Mouse (Mus musculus) left cerebral cortex, postnatal 14 days (tissue): Measurements from ENCODE around the gene Fggy. TPM values are rescaled to one million over a fixed set of nuclear protein-coding genes. Genes with fewer than 3 reads are reported as not detected.

Source experiments
- DNase-seq, 2 experiments: peaks; one replicate each; pipeline ENCODE4 v3.0.0; 2021 to 2022; ENCODE audit warnings: low spot score in 2 of 2, mixed read lengths in 1 of 2
- intact Hi-C: fragments of 180-260 bp; cut with DNase I; formaldehyde crosslinking; loops from one replicate; pipeline ENCODE4 v1.15.1; 2025
- total RNA-seq, 2 experiments: library from RNA; stranded (reverse); gene quantifications; 2 replicates each; pipeline ENCODE4 v1.2.3; 2021

Fggy gene
- total RNA-seq, 2 experiments from 2014 or later, result 15.9 to 17.2 TPM

GRCm38 (mm10) chr4:95828164-95828563 lies 270.9 kb downstream of the Fggy start:
- intact Hi-C loops, result no loop called here
- no peak for DNase-seq

- DNase-seq, result no peak
- intact Hi-C loops, result no loop called here
These were observed 273.0 kb downstream of the Fggy start for GRCm38 (mm10) chr4:95830320-95830719.

DNA sequence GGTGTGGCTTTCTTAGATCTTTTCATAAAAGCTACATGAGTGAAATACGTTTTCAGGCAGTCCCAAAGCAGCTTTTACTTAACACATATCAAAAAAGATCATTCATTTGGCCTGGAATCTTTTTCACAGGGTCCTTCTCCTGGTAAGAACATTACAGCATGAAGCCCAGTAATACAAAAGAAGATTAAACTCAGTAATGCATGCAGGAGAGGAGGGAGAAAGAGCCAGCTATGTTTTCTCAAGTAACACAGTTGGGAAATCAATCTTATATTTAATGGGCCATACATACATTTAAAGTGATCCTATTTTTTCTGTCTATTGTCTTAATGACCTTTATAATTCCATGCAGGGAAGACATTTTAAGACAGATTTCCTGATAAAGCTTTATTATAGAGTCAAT lies 282.6 kb downstream of the Fggy start:
- no peak for DNase-seq
- intact Hi-C loops, result no loop called here

DNA sequence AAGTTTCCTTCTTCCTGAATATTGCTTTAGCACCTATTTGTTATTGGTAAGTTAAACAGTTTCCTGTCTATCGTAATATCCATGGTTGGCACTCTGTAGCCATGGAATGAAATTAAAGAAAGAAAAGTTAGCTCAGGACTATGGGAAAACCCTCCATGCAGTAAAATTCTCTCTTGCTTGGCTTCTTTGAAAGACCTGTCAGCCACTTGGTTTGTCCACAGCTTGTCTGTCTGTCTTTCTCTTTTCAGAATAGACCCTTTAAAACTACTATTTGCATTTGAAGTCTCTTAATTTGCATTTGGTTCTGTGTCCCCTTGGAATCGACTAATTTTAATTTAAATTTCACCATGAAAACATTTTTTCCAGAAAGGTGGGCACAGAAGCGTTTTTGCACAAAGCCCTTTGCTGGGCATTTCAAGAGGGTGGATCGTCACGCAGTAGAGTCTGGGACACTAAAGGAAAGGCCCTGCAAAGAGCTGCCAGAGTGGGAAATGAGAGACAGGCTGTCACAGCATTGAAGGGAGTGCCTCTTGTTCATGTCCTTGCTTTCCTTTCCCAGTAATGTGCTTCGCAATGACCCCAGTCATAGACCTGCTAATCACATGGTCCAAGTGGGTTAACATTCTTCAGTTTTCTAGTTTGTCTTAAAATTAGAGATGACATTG lies 283.2 kb downstream of the Fggy start:
- intact Hi-C loops, result no loop called here
- DNase-seq, result no peak

DNA sequence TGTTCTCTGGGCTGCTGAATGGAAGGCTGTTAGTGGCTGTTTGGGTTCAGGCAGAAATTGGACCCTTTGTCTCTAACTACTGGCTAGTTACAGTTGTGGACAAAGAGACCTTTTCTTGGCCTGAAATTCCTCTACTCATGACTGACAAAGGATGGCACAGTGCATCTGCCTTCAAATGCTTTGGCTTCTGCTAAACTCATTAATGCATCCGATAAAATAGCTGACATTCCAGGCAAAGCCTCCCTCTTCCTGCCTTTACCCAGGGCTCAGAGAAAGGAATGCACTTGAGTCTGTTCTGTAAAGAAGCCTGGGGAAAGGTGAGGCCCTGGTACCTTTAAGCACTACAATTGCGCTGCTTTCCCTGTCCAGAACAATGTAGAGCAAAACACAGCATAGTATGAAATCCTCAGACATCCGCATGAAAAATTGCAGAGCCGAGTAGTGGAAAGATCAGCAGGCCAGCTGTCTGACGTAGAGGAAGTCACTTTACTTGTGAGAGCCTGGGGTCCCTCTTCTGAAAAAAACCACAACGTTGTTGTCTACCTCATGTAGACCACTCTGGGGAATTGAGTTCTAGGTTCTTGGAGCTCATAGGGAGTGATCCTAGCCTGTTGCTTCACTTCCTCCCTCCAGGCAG lies 288.8 kb downstream of the Fggy start:
- intact Hi-C loops, result no loop called here
- DNase-seq, result no peak

- no peak for DNase-seq
- intact Hi-C loops, result no loop called here
These were observed 289.9 kb downstream of the Fggy start for GRCm38 (mm10) chr4:95847219-95847618.

DNA sequence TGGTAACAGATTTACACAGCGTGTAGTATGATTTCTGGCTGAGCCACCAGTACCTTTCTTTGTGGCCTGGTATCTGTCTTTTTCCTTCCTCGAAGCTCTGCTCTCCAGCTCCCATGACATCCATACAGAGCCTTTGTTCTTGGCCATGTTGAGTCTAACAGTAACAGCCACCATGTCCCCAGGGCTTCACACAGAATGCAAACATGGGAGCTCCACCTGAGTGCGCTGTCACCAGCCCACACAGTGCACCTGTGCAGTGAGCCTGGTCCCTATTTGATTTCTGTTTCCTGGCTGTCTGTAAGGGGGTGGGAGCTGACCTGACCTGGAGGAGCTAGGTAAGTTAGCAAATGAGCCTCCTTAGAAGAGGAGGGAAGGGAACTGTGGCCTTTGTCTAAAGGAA lies 290.4 kb downstream of the Fggy start:
- DNase-seq, result no peak
- intact Hi-C loops, result no loop called here

DNA sequence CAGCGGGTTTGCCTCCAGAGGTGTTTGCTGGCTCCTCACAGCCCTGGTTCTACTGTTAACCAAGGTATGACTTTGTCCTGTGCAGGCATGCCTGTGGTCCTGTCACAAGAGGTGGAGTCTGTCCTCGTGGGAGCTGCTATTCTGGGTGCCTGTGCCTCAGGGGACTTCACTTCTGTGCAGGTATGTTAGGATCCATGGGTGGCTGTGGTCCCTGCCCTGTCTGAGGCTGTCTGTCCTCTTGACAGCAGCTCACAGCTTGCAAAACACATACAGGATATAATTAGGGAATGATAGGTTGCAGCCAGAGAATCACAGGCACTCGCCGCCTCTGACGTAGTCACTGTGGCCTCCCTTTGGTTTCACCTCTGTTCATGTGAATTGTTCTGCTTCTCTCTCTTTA lies 292.2 kb downstream of the Fggy start:
- DNase-seq, result no peak
- intact Hi-C loops, result no loop called here

GRCm38 (mm10) chr4:95850044-95850739 lies 292.9 kb downstream of the Fggy start:
- intact Hi-C loops, result no loop called here

DNA sequence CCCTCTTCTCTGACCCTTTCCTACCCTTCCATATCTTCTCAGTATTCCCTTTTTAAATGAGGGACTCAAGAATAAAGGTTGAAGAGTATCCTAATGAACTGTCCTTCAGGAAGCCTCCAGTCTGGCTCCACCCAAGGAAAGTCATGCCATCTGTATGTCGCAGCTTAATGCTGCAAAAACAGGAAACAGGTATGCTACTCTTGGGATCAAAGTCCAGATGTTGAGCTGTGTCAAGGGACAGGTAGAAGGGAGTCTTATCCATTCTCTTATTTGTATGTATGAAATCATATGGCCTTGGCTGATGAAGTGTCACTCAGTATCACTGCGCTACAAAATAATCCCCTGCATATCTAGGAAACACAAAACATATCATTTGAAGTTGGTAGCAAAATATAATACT lies 294.9 kb downstream of the Fggy start:
- no peak for DNase-seq
- intact Hi-C loops, result no loop called here

More at GRCm38 (mm10) chr4:95850044-95850739, 292.9 kb downstream of the Fggy start:
- no peak for DNase-seq

GRCm38 (mm10) chr4:95856008-95856407 lies 298.7 kb downstream of the Fggy start:
- no peak for DNase-seq

GRCm38 (mm10) chr4:95860601-95861000 lies 303.3 kb downstream of the Fggy start:
- intact Hi-C loops, result loop anchor here (10.0 kb wide), 1 partner anchor 576 kb away; no protein-coding TSS in a partner anchor

More at GRCm38 (mm10) chr4:95856008-95856407, 298.7 kb downstream of the Fggy start:
- intact Hi-C loops, result no loop called here

GRCm38 (mm10) chr4:95861074-95861473 lies 303.8 kb downstream of the Fggy start:
- DNase-seq, result no peak
- intact Hi-C loops, result loop anchor here (10.0 kb wide), 1 partner anchor 576 kb away; no protein-coding TSS in a partner anchor

More at GRCm38 (mm10) chr4:95860601-95861000, 303.3 kb downstream of the Fggy start:
- no peak for DNase-seq

DNA sequence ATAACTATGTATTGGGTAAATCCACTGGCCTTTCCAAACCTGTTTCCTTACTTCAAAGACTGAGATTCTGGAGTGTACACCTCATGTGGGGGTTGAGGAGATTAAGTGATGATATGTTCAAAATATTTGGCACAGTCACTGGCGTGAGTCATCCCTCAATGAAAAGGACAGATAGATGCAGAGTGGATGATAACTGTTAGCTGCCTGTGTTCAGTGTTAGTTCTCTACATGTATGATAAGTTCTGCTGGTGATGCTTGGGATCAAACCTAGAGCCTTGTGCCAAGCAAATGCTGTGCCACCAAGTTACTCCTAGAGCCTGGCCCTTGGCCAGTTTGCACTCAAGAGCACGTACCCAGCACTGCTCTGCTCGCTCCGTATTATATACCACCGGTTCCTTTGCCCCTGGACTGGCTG lies 304.4 kb downstream of the Fggy start:
- intact Hi-C loops, result loop anchor here (10.0 kb wide), 1 partner anchor 577 kb away; no protein-coding TSS in a partner anchor
- no peak for DNase-seq

GRCm38 (mm10) chr4:95862276-95862675 lies 305.0 kb downstream of the Fggy start:
- DNase-seq, result no peak
- intact Hi-C loops, result loop anchor here (10.0 kb wide), 1 partner anchor 577 kb away; no protein-coding TSS in a partner anchor

DNA sequence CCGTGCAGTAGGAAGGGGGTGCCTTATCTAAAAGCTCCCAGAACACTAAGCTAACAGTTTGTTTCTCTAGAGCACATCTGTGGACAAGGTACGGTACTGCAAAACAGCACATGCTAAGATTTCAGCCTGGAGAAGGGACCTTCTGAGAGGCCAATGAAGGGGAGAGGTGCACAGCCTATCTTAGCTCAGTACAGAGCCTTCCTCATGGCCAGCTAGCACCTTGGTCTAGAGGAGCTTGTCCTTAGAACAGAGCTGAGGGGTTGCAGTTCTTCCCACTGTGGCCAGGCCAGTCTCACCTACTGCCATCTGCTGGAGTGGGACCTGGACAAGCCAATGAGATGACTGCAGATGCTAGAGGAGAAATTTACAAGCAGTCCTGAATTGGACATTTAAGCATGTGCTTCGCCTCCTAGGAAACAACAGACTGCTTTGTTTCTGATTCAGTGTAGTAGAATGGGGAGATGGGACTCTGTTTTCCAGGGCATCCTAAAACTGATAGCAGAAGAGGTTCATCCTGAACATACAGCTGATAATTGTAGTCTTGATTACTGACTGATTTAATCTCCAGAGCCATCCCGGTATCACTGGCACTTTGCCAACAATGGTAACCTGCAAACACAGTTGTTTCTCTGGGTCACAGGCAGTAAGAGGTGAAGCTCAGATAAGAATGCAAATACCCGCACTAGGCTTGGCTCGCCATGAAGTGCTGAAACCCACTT lies 305.6 kb downstream of the Fggy start:
- intact Hi-C loops, result loop anchor here (10.0 kb wide), 1 partner anchor 578 kb away; no protein-coding TSS in a partner anchor
- DNase-seq, result no peak

- intact Hi-C loops, result loop anchor here (10.0 kb wide), 1 partner anchor 579 kb away; no protein-coding TSS in a partner anchor
- no peak for DNase-seq
These were observed 306.1 kb downstream of the Fggy start for GRCm38 (mm10) chr4:95863500-95863803.

DNA sequence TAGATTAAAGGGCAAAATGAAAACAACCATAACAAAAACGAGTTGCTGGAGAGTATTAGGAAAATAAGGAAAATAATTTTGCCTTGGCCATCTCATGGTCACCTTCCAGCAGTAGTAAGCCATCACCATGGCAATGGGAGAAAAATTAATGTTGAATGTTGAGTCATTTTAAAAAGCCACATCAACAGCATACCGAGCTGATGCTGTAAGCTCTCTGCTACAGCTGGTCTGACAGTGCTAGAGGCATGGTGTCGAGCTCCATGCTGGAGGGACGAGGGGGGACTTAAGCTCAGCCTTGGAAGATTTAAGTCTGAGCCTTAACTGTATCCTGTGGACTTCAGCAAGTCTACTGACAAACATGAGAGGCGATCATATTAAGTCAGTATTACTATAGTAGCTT lies 307.9 kb downstream of the Fggy start:
- intact Hi-C loops, result loop anchor here (10.0 kb wide), 1 partner anchor 580 kb away; no protein-coding TSS in a partner anchor
- DNase-seq, result no peak

DNA sequence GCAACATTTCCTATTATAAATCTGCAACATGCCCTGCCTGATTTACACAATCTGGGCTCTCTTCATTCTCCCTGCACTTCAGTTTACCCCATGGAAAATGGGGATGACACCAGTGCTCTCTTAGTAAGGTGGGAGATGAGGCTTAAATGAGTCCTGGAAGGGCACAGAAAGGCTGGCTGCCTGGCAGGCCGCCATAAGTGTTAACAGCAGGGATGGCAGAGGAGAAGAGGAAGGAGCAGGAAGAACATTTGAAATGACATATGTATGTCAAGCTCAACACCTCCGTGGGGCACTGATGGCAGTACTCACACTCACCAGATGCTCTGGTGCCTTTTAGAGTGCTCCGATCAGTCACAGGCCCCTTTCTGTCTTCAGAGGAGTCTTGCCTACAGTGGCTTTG lies 308.6 kb downstream of the Fggy start:
- intact Hi-C loops, result loop anchor here (10.0 kb wide), 1 partner anchor 581 kb away; no protein-coding TSS in a partner anchor
- no peak for DNase-seq
